Mouse (Mus musculus) neural tube, embryonic 13.5 days (tissue): Measurements from ENCODE around the gene Tmem200b. TPM values are rescaled to one million over a fixed set of nuclear protein-coding genes. Genes with fewer than 3 reads are reported as not detected.

Experiments used
- ATAC-seq: fragments of 200-750 bp; cut with Nextera tagmentation; 2 replicates; pipeline ENCODE4 v1.8.0; 2017; ENCODE audit warnings: low read depth, mild to moderate bottlenecking, moderate TSS enrichment, moderate library complexity
- H3K27ac ChIP-seq: fragments of 300-500 bp; sonication (generic); replicated peaks from 2 replicates; pipeline ENCODE4 v1.5.1; 2015; ENCODE audit warnings: moderate library complexity, mild to moderate bottlenecking, inconsistent platforms
- H3K27me3 ChIP-seq: fragments of 300-500 bp; sonication (generic); 2 replicates; pipeline ENCODE4 v1.6.1; 2015; ENCODE audit warnings: mild to moderate bottlenecking, inconsistent platforms
- H3K36me3 ChIP-seq: fragments of 300-500 bp; sonication (generic); 2 replicates; pipeline ENCODE4 v1.6.1; 2015; ENCODE audit warnings: mild to moderate bottlenecking, inconsistent platforms
- H3K4me1 ChIP-seq: fragments of 300-500 bp; sonication (generic); replicated peaks from 2 replicates; pipeline ENCODE4 v1.6.1; 2015; ENCODE audit warnings: inconsistent platforms
- H3K4me2 ChIP-seq: fragments of 300-500 bp; sonication (generic); 2 replicates; pipeline ENCODE4 v1.6.1; 2015; ENCODE audit warnings: inconsistent platforms, mild to moderate bottlenecking, moderate library complexity
- H3K4me3 ChIP-seq: fragments of 300-500 bp; sonication (generic); 2 replicates; pipeline ENCODE4 v1.5.1; 2015; ENCODE audit warnings: mild to moderate bottlenecking, inconsistent platforms
- H3K9ac ChIP-seq: fragments of 300-500 bp; sonication (generic); 2 replicates; pipeline ENCODE4 v1.6.1; 2015; ENCODE audit warnings: moderate library complexity, mild to moderate bottlenecking, inconsistent platforms
- H3K9me3 ChIP-seq: fragments of 300-500 bp; sonication (generic); 2 replicates; pipeline ENCODE4 v1.6.1; 2016; ENCODE audit warnings: inconsistent platforms
- WGBS: fragments of 180-500 bp; shearing (Covaris S2); methylation state at CpG from one replicate; pipeline ENCODE4 v1.1.7; 2015; 5-methylcytosine and 5-hydroxymethylcytosine counted together
- polyA plus RNA-seq: library from polyadenylated mRNA; unstranded; fragments of >200 nt; fragmentation: Nextera tagmentation; extraction: Ambion mirVana; gene quantifications from 2 replicates; pipeline ENCODE4 v1.2.1, GENCODE M21; 2015

Tmem200b gene
- polyA plus RNA-seq, 1 experiment from 2014 or later = 0.14 TPM

DNA sequence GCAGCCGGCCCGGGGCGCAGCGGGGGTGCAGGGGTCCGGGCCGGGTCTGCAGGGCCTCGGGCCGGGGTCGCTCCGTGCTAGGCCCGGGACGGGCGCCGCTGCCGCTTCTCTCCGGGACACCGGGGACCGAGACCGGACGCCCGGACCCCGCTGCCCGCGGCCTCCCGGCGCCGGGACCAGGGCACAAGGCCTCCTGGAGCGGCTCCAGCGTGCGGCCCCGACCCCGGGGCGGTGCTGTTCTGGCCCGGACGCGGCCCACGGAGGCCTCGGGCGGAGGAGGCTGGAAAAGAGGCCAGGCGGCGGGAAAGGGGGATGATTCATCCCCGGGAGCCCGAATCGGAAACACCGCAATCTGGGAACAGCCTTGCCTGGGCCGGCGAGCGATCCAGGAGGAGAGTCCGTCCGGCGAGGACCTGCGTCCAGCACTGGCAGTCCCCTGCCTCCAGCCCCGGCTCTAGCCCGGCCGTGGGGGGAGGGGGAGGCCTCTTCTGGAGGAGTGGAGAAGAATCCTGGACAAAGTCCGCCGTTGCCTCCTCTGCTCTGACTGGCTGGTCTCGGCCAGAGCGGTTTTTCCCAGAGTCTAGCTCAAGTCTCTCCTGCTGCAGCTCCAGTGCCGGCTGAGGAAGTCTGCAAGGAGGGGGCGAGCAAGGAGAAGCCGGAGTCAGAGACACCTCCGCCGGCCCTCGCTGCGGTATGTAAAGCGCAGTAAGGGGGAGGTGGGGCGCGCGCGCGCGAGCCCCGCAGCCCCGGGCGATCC lies 798 bp upstream of the Tmem200b start:
- Histone ChIP-seq H3K9ac (peak overlapping the region; percentile 71), H3K9me3 (no peaks in the 10 kb centered on the region), H3K27me3 (peaks cover 100% of the 10 kb centered on the region), H3K36me3 (peaks cover 26% of the 10 kb centered on the region), H3K4me1 (peaks cover 65% of the 10 kb centered on the region), H3K4me2 (peak overlapping the region; percentile 75), H3K27ac (no peak overlapping the region), H3K4me3 (peak overlapping the region; percentile 49)
- WGBS = under 1% methylated on average over 46 of the region's 76 CpGs
- ATAC-seq = 0 out of 2 replicates have a peak, but pooled peaks have one; percentile 1

DNA sequence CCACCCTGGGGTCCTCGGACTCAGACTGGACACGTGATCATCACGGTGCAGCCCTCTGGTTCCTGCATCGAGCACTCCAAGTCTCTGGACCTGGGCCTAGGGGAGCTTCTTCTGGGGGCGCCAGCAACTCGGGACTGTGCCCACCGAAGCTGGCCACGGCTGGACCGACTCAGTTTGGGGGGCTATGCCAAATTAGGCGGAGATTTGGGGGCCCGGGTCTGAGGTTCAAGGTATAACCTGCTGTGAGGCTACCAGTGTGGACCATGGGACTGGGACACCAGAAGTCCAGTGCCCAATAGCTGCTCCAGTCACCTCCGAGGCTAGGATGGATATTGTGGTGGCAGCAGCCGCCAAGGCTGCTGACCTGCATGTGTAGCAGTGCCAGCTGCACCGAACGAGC lies 833 bp downstream of the Tmem200b start:
- no peaks in the 10 kb centered on the region for H3K9me3 ChIP-seq
- H3K4me2 ChIP-seq = peak overlapping the region; percentile 75
- H3K27me3 ChIP-seq = peaks cover 89% of the 10 kb centered on the region
- peak overlapping the region; percentile 49 for H3K4me3 ChIP-seq
- peaks cover 52% of the 10 kb centered on the region for H3K4me1 ChIP-seq
- H3K9ac ChIP-seq = 0 out of 2 replicates have a peak overlapping the region, but pooled peaks have one; percentile 71
- H3K27ac ChIP-seq = no peak overlapping the region
- no peak for ATAC-seq
- 65% methylated on average over 15 of the region's 15 CpGs for WGBS
- peaks cover 42% of the 10 kb centered on the region for H3K36me3 ChIP-seq

DNA sequence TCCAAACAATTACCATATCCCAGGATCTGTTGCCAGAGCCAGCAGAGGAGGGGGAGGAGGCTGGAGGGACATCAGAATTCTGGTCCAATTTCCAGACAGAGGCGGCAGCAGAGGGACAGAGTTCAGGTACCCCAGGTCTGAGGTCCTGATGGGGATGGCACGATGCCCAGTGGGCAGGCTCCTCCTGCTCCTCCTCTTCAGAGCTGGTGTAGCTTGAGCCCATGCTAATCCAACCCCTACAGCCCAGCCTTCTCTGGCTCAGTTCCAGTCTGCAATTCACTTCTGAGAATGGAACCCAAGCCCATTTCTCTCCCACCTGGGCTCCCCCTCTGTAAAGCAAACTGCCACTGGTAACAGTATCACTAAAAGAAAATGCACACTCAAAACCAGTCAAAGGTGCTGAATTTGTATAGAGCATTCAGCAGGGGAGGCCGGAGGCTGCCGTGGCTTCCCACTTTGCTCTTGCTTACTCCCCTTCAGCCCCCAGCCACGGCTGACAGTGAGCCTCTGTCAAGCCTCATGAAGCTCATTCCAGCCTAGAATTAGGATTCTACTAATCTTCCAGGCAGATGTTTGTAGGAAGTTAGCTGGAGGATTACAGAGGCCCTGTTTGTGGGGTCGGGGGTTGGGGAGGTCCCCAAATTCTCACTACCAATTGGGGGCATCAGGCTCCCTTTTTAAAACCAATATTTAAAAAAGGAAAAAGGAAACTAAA lies 2.7 kb downstream of the Tmem200b start:
- H3K4me2 ChIP-seq = no peak overlapping the region
- no peak overlapping the region for H3K9ac ChIP-seq
- H3K27me3 ChIP-seq = peaks cover 70% of the 10 kb centered on the region
- H3K4me3 ChIP-seq = no peak overlapping the region
- ATAC-seq = no peak
- peaks cover 44% of the 10 kb centered on the region for H3K4me1 ChIP-seq
- no peak overlapping the region for H3K27ac ChIP-seq
- peaks cover 61% of the 10 kb centered on the region for H3K36me3 ChIP-seq
- H3K9me3 ChIP-seq = no peaks in the 10 kb centered on the region
- 76% methylated on average over 6 of the region's 6 CpGs for WGBS

- Histone ChIP-seq H3K36me3 (peaks cover 100% of the 10 kb centered on the region), H3K4me1 (peaks cover 4% of the 10 kb centered on the region), H3K9ac (no peak overlapping the region), H3K27me3 (peaks cover 22% of the 10 kb centered on the region), H3K27ac (no peak overlapping the region), H3K9me3 (no peaks in the 10 kb centered on the region), H3K4me3 (no peak overlapping the region), H3K4me2 (no peak overlapping the region)
- ATAC-seq = no peak
- WGBS = 91% methylated on average over 6 of the region's 6 CpGs
Measured at GRCm38 (mm10) chr4:131929146-131929545, 7.6 kb downstream of the Tmem200b start.

GRCm38 (mm10) chr4:131939459-131939858 lies 17.9 kb downstream of the Tmem200b start:
- no peaks in the 10 kb centered on the region for H3K27me3 ChIP-seq
- no peaks in the 10 kb centered on the region for H3K9me3 ChIP-seq
- no peak overlapping the region for H3K4me3 ChIP-seq
- no peak overlapping the region for H3K4me2 ChIP-seq
- no peak overlapping the region for H3K27ac ChIP-seq
- H3K36me3 ChIP-seq = peaks cover 39% of the 10 kb centered on the region
- no peak overlapping the region for H3K9ac ChIP-seq
- WGBS = 66% methylated on average over 2 of the region's 2 CpGs
- no peak for ATAC-seq
- H3K4me1 ChIP-seq = peaks cover 6% of the 10 kb centered on the region; the same call in 1 of the 2 replicates

DNA sequence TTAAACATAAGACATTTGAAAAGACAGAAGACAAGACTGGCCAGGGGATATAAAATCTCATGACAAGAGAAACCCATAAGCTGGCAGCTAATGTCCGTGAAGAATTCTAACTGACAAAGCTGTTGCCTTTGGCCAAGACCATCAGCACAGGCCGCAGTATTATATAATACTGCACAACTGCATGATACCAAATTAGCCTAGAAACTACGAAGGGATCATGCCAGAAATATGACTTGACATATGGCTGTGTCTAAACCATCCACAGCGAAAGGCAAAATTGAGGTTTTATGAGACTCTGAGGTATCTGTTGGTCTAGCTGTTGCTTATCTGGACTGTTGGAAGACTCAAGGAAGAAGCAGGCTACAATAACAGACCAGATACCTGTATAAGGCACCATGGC lies 19.3 kb downstream of the Tmem200b start:
- no peak overlapping the region for H3K9ac ChIP-seq
- 92% methylated on average over 4 of the region's 4 CpGs for WGBS
- no peaks in the 10 kb centered on the region for H3K27me3 ChIP-seq
- H3K9me3 ChIP-seq = no peaks in the 10 kb centered on the region
- H3K4me1 ChIP-seq = peaks cover 12% of the 10 kb centered on the region; the same call in 1 of the 2 replicates
- H3K36me3 ChIP-seq = peaks cover 25% of the 10 kb centered on the region
- no peak for ATAC-seq
- no peak overlapping the region for H3K4me2 ChIP-seq
- H3K27ac ChIP-seq = no peak overlapping the region
- no peak overlapping the region for H3K4me3 ChIP-seq

DNA sequence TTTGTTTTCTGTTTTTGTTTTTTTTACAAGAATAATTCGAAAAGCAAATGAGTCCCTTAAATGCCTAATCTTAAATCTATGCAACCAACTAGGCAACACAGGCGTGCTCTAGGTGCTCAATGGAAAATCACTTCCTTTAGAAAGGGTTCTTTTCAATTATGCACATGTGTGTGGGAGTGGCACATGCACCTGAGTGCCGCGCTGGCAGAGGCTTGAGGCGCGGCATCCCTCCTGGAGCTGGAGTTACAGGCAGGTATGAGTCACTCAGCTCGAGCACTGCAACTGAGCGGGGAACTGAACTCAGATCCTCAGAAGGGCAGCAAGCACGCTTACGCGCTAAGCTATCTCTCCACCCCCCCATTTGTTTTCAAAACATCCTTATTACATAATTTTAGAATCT lies 26.3 kb downstream of the Tmem200b start:
- H3K27me3 ChIP-seq = no peaks in the 10 kb centered on the region
- no peak overlapping the region for H3K9ac ChIP-seq
- H3K27ac ChIP-seq = no peak overlapping the region
- H3K9me3 ChIP-seq = no peaks in the 10 kb centered on the region
- peaks cover 22% of the 10 kb centered on the region for H3K4me1 ChIP-seq
- H3K4me2 ChIP-seq = no peak overlapping the region
- no peak overlapping the region for H3K4me3 ChIP-seq
- H3K36me3 ChIP-seq = no peaks in the 10 kb centered on the region
- ATAC-seq = no peak
- 86% methylated on average over 11 of the region's 11 CpGs for WGBS

DNA sequence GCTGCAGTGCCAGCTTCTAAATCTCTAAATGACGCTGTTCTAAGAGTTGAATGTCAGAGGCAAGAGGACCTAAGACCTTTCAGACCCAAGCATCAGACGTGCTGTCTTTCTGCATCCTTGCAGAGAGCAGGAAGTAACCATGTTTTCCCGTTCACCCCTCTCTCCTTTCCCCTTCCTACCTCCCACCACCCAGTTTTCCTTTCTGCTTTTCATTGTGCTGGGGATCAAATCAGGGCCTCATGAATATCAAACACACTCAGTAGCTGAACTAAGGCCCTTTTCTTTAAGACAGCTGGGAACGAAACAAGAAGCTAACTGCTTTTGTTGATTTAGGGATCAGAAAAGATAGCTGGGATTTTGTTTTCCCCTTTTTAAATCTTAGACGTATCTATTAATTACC lies 28.3 kb downstream of the Tmem200b start:
- Histone ChIP-seq H3K27me3 (no peaks in the 10 kb centered on the region), H3K27ac (no peak overlapping the region), H3K9me3 (no peaks in the 10 kb centered on the region), H3K4me3 (no peak overlapping the region), H3K4me1 (peaks cover 22% of the 10 kb centered on the region), H3K36me3 (peaks cover 15% of the 10 kb centered on the region), H3K4me2 (no peak overlapping the region), H3K9ac (no peak overlapping the region)
- ATAC-seq = no peak
- 21% methylated on average over 5 of the region's 5 CpGs for WGBS

GRCm38 (mm10) chr4:131950657-131951056 lies 29.1 kb downstream of the Tmem200b start:
- Histone ChIP-seq H3K27me3 (no peaks in the 10 kb centered on the region), H3K9ac (no peak overlapping the region), H3K9me3 (no peaks in the 10 kb centered on the region), H3K36me3 (peaks cover 21% of the 10 kb centered on the region), H3K4me3 (no peak overlapping the region), H3K27ac (no peak overlapping the region), H3K4me2 (no peak overlapping the region), H3K4me1 (peaks cover 18% of the 10 kb centered on the region)
- 31% methylated on average over 8 of the region's 8 CpGs for WGBS
- no peak for ATAC-seq

DNA sequence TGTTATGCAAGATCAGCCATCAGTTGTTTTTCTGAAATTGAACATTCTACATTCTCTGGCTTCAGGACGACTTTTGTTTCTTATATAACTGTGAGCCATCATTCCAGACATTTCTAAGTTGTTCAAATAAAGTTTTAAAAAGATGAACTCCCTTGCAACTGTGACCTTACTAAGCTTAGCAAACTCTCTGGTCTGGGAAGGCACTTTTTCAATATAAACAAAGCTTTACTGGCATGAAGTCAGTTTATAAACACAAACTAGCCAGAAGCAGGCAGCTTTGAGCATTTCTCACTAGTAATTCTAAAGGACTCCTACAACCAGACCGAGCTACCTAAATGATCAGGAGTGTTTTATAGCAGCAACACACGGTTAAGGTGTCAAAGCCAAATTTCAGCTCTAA lies 35.6 kb downstream of the Tmem200b start:
- 83% methylated on average over 3 of the region's 3 CpGs for WGBS

GRCm38 (mm10) chr4:131968873-131969272 lies 47.3 kb downstream of the Tmem200b start:
- whole genome bisulfite sequencing = 69% methylated on average over 2 of the region's 2 CpGs
- Histone ChIP-seq H3K36me3 (peaks cover 72% of the 10 kb centered on the region), H3K9ac (no peak overlapping the region), H3K27ac (no peak overlapping the region), H3K4me3 (no peak overlapping the region), H3K4me1 (no peaks in the 10 kb centered on the region), H3K27me3 (no peaks in the 10 kb centered on the region), H3K9me3 (no peaks in the 10 kb centered on the region), H3K4me2 (no peak overlapping the region)
- peak; percentile 63; the same call in 1 of the 2 replicates for ATAC-seq

More for the DNA sequence above, 35.6 kb downstream of the Tmem200b start:
- no peaks in the 10 kb centered on the region for H3K9me3 ChIP-seq
- H3K4me1 ChIP-seq = no peaks in the 10 kb centered on the region
- no peak for ATAC-seq
- no peak overlapping the region for H3K4me3 ChIP-seq
- no peak overlapping the region for H3K27ac ChIP-seq
- no peak overlapping the region for H3K4me2 ChIP-seq
- peaks cover 48% of the 10 kb centered on the region for H3K36me3 ChIP-seq
- no peaks in the 10 kb centered on the region for H3K27me3 ChIP-seq
- no peak overlapping the region for H3K9ac ChIP-seq

DNA sequence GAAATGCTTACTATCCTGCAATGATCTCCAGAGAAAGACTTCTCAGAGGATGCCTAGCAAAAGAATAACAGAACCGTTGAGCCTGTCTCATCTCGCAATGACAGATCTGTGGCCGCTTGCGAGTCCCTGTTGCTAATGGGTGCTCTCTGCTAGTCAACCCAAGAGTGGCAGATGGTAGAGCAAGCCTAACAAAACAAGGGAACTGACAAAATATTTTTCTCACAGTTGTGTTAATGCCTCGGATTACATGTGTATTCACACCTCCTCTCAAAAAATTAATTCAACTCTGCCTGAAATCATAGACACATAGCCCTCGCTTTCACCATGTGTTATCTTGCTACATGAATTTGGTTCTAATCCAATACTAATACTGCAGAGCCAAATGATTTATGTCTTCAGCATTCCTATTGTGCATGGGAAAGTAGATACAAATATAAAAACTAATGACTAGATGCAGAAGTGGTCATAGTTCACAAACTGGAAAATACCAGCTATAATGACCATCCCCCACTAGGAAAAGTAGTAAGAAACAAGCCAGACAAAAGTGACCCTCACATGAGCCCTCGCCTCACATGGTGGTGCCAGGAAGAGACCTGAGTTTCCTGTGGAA lies 48.8 kb downstream of the Tmem200b start:
- H3K4me3 ChIP-seq = no peak overlapping the region
- no peak for ATAC-seq
- H3K9ac ChIP-seq = no peak overlapping the region
- H3K36me3 ChIP-seq = peaks cover 71% of the 10 kb centered on the region
- no peak overlapping the region for H3K4me2 ChIP-seq
- H3K4me1 ChIP-seq = no peaks in the 10 kb centered on the region
- WGBS = 82% methylated on average over 7 of the region's 7 CpGs
- H3K27me3 ChIP-seq = no peaks in the 10 kb centered on the region
- no peaks in the 10 kb centered on the region for H3K9me3 ChIP-seq
- H3K27ac ChIP-seq = no peak overlapping the region
